Mouse (Mus musculus): ENCODE measurements around the gene Prss36. TPM values are rescaled to one million over a fixed set of nuclear protein-coding genes. Genes with fewer than 3 reads are reported as not detected.

Prss36 gene
- polyA plus RNA-seq, 1 experiment from 2014 or later: 10.1 TPM

- peak overlapping the region; percentile 66 to 100 for H3K4me3 ChIP-seq (ENCODE audit: control insufficient read depth in 1 of 2, insufficient read depth in 1 of 2, low read depth in 1 of 2, low read length in 2 of 2)
- H3K27me3 ChIP-seq (ENCODE audit: control insufficient read depth, insufficient read depth, low read length): no peaks in the 10 kb centered on the region
- peak overlapping the region; percentile 91 for H3K4me2 ChIP-seq (ENCODE audit: low read length)
- ATAC-seq (ENCODE audit: insufficient number of reproducible peaks, insufficient read depth, low FRiP score, low read depth): no peak
- no peaks in the 10 kb centered on the region for H3K9me3 ChIP-seq (ENCODE audit: control insufficient read depth, low read length)
- H3K4me1 ChIP-seq (ENCODE audit: control insufficient read depth in 2 of 2, insufficient read depth in 2 of 2, low read length in 2 of 2): peaks cover 2 to 8% of the 10 kb centered on the region in 2 experiments; a peak in 3 of 4 replicates
- peaks cover 49% of the 10 kb centered on the region for H3K36me3 ChIP-seq (ENCODE audit: control insufficient read depth, insufficient read depth, low read length)
- 15% methylated on average over 4 of the region's 4 CpGs for WGBS
- H3K27ac ChIP-seq (replicated peaks in 1 of 2; ENCODE audit: control insufficient read depth in 1 of 2, insufficient read depth in 1 of 2, low read depth in 2 of 2, low read length in 2 of 2): peak overlapping the region in 1 of 2 experiments; percentile 80; a peak in 1 of 4 replicates
- H3K9ac ChIP-seq (ENCODE audit: low read length): peak overlapping the region; percentile 89
These were observed 33.6 kb downstream of the Prss36 start for GRCm38 (mm10) chr7:127912938-127913337.

DNA sequence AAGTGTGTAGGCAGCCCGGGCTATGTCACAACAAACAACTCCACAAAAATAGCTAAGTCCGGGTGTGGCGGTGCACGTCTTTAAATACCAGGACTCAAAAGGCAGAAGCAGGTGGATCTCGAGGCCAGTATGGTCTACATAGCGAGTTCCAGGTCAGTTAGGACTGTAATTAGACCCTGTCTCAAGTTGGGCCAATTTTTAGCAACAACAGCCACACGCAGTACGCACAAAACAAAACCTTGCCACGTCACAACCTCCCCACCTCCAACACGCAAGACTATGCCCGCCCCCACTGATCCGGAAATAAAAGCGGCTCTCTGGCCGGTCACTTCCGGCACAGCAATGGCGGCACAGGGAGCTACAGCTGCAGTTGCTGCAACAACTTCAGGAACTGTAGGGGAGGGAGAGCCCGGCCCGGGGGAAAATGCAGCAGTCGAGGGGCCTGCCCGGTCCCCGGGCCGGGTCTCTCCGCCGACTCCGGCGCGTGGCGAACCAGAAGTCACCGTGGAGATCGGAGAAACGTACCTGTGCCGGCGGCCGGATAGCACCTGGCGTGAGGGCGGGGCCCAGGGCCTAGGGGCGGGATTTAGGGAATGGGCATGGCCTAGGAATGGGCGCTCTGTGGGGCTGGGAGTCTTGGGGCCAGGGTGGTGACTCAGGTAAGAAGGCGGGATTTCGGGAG lies 34.2 kb downstream of the Prss36 start, which contains the start of gene Kat8:
Gene Kat8 (plus strand): TSS at position 327 of the 682 bp plus-strand sequence.
- Histone ChIP-seq H3K4me3 (ENCODE audit: control insufficient read depth in 1 of 2, insufficient read depth in 1 of 2, low read depth in 1 of 2, low read length in 2 of 2) (peak within 1 kb of the TSS; percentile 66 to 100), H3K36me3 (ENCODE audit: control insufficient read depth, insufficient read depth, low read length) (peaks cover 51% of the 10 kb centered on the region), H3K9me3 (ENCODE audit: control insufficient read depth, low read length) (no peaks in the 10 kb centered on the region), H3K27ac (replicated peaks in 1 of 2; ENCODE audit: control insufficient read depth in 1 of 2, insufficient read depth in 1 of 2, low read depth in 2 of 2, low read length in 2 of 2) (peak within 1 kb of the TSS; percentile 80 to 92), H3K9ac (ENCODE audit: low read length) (peak within 1 kb of the TSS; percentile 89), H3K4me1 (ENCODE audit: control insufficient read depth in 2 of 2, insufficient read depth in 2 of 2, low read length in 2 of 2) (peaks cover 2 to 8% of the 10 kb centered on the region in 2 experiments; a peak in 3 of 4 replicates), H3K27me3 (ENCODE audit: control insufficient read depth, insufficient read depth, low read length) (no peaks in the 10 kb centered on the region), H3K4me2 (ENCODE audit: low read length) (peak within 1 kb of the TSS; percentile 91)
- WGBS: under 1% methylated on average over 40 of the region's 40 CpGs
- peak; percentile 87 for ATAC-seq (ENCODE audit: insufficient number of reproducible peaks, insufficient read depth, low FRiP score, low read depth)

- no peak for ATAC-seq (ENCODE audit: insufficient number of reproducible peaks, insufficient read depth, low FRiP score, low read depth)
- Histone ChIP-seq H3K36me3 (ENCODE audit: control insufficient read depth, insufficient read depth, low read length) (peaks cover 51% of the 10 kb centered on the region), H3K4me3 (ENCODE audit: control insufficient read depth in 1 of 2, insufficient read depth in 1 of 2, low read depth in 1 of 2, low read length in 2 of 2) (no peak overlapping the region), H3K4me2 (ENCODE audit: low read length) (no peak overlapping the region), H3K9ac (ENCODE audit: low read length) (no peak overlapping the region), H3K4me1 (ENCODE audit: control insufficient read depth in 2 of 2, insufficient read depth in 2 of 2, low read length in 2 of 2) (peaks cover 7 to 14% of the 10 kb centered on the region in 2 experiments), H3K9me3 (ENCODE audit: control insufficient read depth, low read length) (no peaks in the 10 kb centered on the region), H3K27ac (replicated peaks in 1 of 2; ENCODE audit: control insufficient read depth in 1 of 2, insufficient read depth in 1 of 2, low read depth in 2 of 2, low read length in 2 of 2) (no peak overlapping the region), H3K27me3 (ENCODE audit: control insufficient read depth, insufficient read depth, low read length) (no peaks in the 10 kb centered on the region)
- WGBS: 84% methylated on average over 4 of the region's 4 CpGs
These were observed 37.9 kb downstream of the Prss36 start for GRCm38 (mm10) chr7:127908656-127909055.

- 93% methylated on average over 12 of the region's 12 CpGs for WGBS
- Histone ChIP-seq H3K36me3 (ENCODE audit: control insufficient read depth, insufficient read depth, low read length) (peaks cover 51% of the 10 kb centered on the region), H3K9ac (ENCODE audit: low read length) (no peak overlapping the region), H3K4me3 (ENCODE audit: control insufficient read depth in 1 of 2, insufficient read depth in 1 of 2, low read depth in 1 of 2, low read length in 2 of 2) (no peak overlapping the region), H3K4me2 (ENCODE audit: low read length) (no peak overlapping the region), H3K9me3 (ENCODE audit: control insufficient read depth, low read length) (no peaks in the 10 kb centered on the region), H3K4me1 (ENCODE audit: control insufficient read depth in 2 of 2, insufficient read depth in 2 of 2, low read length in 2 of 2) (peaks cover 7 to 10% of the 10 kb centered on the region in 2 experiments), H3K27me3 (ENCODE audit: control insufficient read depth, insufficient read depth, low read length) (no peaks in the 10 kb centered on the region), H3K27ac (replicated peaks in 1 of 2; ENCODE audit: control insufficient read depth in 1 of 2, insufficient read depth in 1 of 2, low read depth in 2 of 2, low read length in 2 of 2) (no peak overlapping the region)
- no peak for ATAC-seq (ENCODE audit: insufficient number of reproducible peaks, insufficient read depth, low FRiP score, low read depth)
These were observed 38.6 kb downstream of the Prss36 start for GRCm38 (mm10) chr7:127907939-127908338.

DNA sequence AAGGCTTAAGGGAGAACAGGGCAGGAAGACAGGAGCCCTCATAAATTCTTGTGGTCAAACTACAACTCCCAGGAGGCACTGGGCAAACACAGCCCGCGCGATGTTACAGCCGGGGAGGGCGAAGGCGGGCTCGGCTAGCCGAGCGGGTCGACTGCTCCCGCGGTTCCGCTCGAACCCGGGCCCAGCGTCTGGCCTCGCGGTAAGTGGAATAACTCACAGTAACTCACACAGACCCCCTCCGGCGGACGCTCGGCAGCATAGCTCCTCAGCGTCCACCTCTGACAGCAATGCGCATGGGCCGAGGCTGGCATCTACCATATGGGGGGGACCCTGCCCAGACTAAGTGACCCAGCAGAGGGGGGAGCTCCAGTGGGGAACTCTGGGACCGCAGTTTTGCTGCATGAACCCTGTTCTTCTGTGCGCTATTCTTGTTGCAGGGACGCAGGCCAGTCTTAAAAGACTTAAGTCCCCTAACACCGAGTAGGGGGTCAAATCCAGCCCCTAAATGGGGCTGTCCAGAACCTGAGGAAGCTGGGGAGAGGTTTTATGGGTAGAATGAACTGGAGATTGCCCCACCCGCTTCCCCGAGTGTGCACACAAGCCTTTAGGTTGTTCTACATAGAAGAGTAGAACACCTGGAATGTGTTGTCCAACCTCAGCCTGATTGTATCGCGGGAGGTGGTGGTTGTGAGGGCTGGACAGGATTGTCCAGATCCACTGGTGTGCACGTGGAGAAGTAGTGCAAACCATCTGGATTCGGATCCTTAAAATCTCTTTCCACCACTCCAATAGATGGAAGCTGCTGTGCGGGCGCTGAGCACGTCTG lies 42.3 kb downstream of the Prss36 start, which contains the start of gene Bckdk:
Gene Bckdk (plus strand): TSS at position 112 of the 826 bp plus-strand sequence.
- peak; percentile 78 for ATAC-seq (ENCODE audit: insufficient number of reproducible peaks, insufficient read depth, low FRiP score, low read depth)
- H3K4me1 ChIP-seq (ENCODE audit: control insufficient read depth in 2 of 2, insufficient read depth in 2 of 2, low read length in 2 of 2): peaks cover 5 to 6% of the 10 kb centered on the region in 2 experiments; a peak in 3 of 4 replicates
- peak within 1 kb of the TSS; percentile 93 for H3K4me2 ChIP-seq (ENCODE audit: low read length)
- H3K9ac ChIP-seq (ENCODE audit: low read length): peak within 1 kb of the TSS; percentile 79
- no peaks in the 10 kb centered on the region for H3K9me3 ChIP-seq (ENCODE audit: control insufficient read depth, low read length)
- peak within 1 kb of the TSS; percentile 79 to 84 for H3K27ac ChIP-seq (replicated peaks in 1 of 2; ENCODE audit: control insufficient read depth in 1 of 2, insufficient read depth in 1 of 2, low read depth in 2 of 2, low read length in 2 of 2)
- peak within 1 kb of the TSS; percentile 59 to 94 for H3K4me3 ChIP-seq (ENCODE audit: control insufficient read depth in 1 of 2, insufficient read depth in 1 of 2, low read depth in 1 of 2, low read length in 2 of 2)
- peaks cover 41% of the 10 kb centered on the region for H3K36me3 ChIP-seq (ENCODE audit: control insufficient read depth, insufficient read depth, low read length)
- WGBS: 9% methylated on average over 38 of the region's 38 CpGs
- H3K27me3 ChIP-seq (ENCODE audit: control insufficient read depth, insufficient read depth, low read length): no peaks in the 10 kb centered on the region

DNA sequence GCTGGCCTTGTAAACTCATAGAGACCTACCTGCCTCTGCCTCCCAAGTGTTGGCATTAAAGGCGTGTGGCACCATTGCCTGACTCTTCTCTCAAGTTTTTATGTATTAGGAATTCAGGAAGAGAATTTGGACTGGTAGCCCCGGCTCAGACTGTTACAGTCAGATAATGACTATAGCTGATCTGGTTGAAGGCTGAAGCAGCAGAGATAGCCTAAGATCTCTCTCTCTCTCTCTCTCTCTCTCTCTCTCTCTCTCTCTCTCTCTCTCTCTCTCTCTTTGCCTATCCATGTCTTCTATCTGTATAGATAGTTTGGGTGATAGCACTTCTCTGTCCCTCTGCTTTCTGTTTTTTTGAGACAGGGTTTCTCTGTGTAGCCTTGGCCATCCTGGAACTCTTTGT lies 44.8 kb downstream of the Prss36 start:
- Histone ChIP-seq H3K9me3 (ENCODE audit: control insufficient read depth, low read length) (no peaks in the 10 kb centered on the region), H3K27me3 (ENCODE audit: control insufficient read depth, insufficient read depth, low read length) (no peaks in the 10 kb centered on the region), H3K4me3 (ENCODE audit: control insufficient read depth in 1 of 2, insufficient read depth in 1 of 2, low read depth in 1 of 2, low read length in 2 of 2) (no peak overlapping the region), H3K4me1 (ENCODE audit: control insufficient read depth in 2 of 2, insufficient read depth in 2 of 2, low read length in 2 of 2) (peaks cover 5 to 6% of the 10 kb centered on the region in 2 experiments; a peak in 3 of 4 replicates), H3K4me2 (ENCODE audit: low read length) (no peak overlapping the region), H3K9ac (ENCODE audit: low read length) (no peak overlapping the region), H3K36me3 (ENCODE audit: control insufficient read depth, insufficient read depth, low read length) (peaks cover 17% of the 10 kb centered on the region), H3K27ac (replicated peaks in 1 of 2; ENCODE audit: control insufficient read depth in 1 of 2, insufficient read depth in 1 of 2, low read depth in 2 of 2, low read length in 2 of 2) (no peak overlapping the region)
- WGBS: 74% methylated on average over 2 of the region's 2 CpGs
- ATAC-seq (ENCODE audit: insufficient number of reproducible peaks, insufficient read depth, low FRiP score, low read depth): no peak

DNA sequence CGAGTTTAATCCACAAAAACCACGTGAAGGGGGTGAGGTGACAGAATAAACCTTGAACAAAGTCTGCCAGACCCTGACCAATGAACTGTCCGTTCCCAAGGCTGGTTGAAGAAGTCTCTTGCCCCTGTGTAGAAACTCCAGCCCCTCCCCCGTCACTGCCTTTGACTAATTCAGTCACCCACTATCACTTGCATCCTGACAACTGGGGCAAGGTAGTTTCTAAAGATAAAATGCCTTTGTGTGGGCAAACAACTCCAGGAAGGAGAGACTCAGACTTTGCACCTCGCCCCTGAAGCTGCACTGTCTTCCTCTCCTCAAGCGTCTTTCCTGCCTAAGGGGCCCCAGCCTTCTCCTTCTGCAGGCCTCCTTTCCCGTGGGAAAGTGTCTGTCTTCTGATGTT lies 46.5 kb downstream of the Prss36 start:
- WGBS: 38% methylated on average over 7 of the region's 7 CpGs
- no peak for ATAC-seq (ENCODE audit: insufficient number of reproducible peaks, insufficient read depth, low FRiP score, low read depth)
- Histone ChIP-seq H3K9ac (ENCODE audit: low read length) (no peak overlapping the region), H3K9me3 (ENCODE audit: control insufficient read depth, low read length) (no peaks in the 10 kb centered on the region), H3K36me3 (ENCODE audit: control insufficient read depth, insufficient read depth, low read length) (no peaks in the 10 kb centered on the region), H3K27me3 (ENCODE audit: control insufficient read depth, insufficient read depth, low read length) (no peaks in the 10 kb centered on the region), H3K4me2 (ENCODE audit: low read length) (no peak overlapping the region), H3K27ac (replicated peaks in 1 of 2; ENCODE audit: control insufficient read depth in 1 of 2, insufficient read depth in 1 of 2, low read depth in 2 of 2, low read length in 2 of 2) (no peak overlapping the region), H3K4me3 (ENCODE audit: control insufficient read depth in 1 of 2, insufficient read depth in 1 of 2, low read depth in 1 of 2, low read length in 2 of 2) (no peak overlapping the region), H3K4me1 (ENCODE audit: control insufficient read depth in 2 of 2, insufficient read depth in 2 of 2, low read length in 2 of 2) (peaks cover 5 to 6% of the 10 kb centered on the region in 2 experiments; a peak in 3 of 4 replicates)
